Mouse (Mus musculus) layer of hippocampus, adult 6 months (tissue): ENCODE data around the gene Leng9. TPM values are rescaled to one million over a fixed set of nuclear protein-coding genes. Genes with fewer than 3 reads are reported as not detected.

ENCODE experiments used
- long read RNA-seq, 2 experiments: library from polyadenylated mRNA; unstranded; transcript quantifications; one replicate each; pipeline ENCODE4 v2.0.0; 2019 to 2020
- polyA plus RNA-seq: library from polyadenylated mRNA; unstranded; fragments of <200 nt; fragmentation: Nextera tagmentation; gene quantifications from 2 replicates; pipeline ENCODE4 v1.2.3, GENCODE M21; 2021

The Leng9 gene
- 5.2 and 5.8 TPM in 2 replicates for polyA plus RNA-seq
- long read RNA-seq, experiment 1, transcript Leng9-201 (1 exons, 2,460 nt), result major isoform, 17 of 17 reads
- long read RNA-seq, experiment 1, partial matches to known transcripts, result 0 of 17 reads
- long read RNA-seq, experiment 1, other reads (novel, unspliced or antisense), result 0 of 17 reads
- long read RNA-seq, experiment 2, transcript Leng9-201 (1 exons, 2,460 nt), result major isoform, 25 of 25 reads
- long read RNA-seq, experiment 2, partial matches to known transcripts, result 0 of 25 reads
- long read RNA-seq, experiment 2, other reads (novel, unspliced or antisense), result 0 of 25 reads

GRCm38 (mm10) chr7:4150059-4150541 lies at the start of gene Leng9:
TSS of gene Leng9 (minus strand) at chr7:4150374.

GRCm38 (mm10) chr7:4164090-4164910 lies 14.1 kb upstream of the Leng9 start, which contains the start of gene Cdc42ep5:
TSS of gene Cdc42ep5 (minus strand) at chr7:4164860.

DNA sequence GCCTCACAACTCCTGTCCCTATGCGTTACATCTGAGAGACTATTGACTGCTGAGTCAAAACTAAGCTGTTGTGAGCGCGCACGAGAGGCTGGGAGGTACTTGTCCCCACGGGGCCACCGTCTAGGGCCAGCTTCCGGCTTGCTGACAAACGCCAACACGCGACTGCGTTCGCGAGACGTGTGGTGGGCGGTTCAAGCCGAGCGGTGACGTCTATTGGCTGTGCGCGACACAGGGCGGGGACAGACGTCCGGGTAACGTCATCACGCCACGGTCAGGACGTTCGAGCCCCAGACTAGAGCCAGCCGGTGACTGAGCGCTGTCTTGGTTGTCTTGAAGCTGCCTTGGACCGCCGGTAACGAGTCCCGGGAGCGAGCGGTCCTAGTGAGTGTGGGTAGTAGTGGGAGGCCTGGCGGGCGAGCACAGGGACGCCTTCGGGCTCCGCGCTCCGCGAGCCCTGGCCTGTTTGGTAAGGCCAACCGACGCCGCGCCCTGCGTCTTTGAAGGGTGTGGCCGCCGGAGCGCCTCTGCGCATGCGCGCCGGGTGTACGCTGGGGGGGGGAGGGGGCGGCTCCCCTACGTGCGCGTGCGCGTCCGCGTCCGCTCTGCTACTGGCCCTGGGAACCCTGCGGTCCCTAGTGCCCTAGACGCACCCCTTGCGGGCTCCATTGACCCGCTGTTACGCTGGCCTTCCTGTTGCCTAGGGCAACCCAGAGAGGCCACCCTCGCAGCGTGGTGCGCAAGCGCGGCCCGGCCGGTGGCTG lies 13.2 kb downstream of the Leng9 start, which contains the start of gene Leng8:
Gene Leng8 (plus strand): TSS at position 269 of the 761 bp plus-strand sequence.

DNA sequence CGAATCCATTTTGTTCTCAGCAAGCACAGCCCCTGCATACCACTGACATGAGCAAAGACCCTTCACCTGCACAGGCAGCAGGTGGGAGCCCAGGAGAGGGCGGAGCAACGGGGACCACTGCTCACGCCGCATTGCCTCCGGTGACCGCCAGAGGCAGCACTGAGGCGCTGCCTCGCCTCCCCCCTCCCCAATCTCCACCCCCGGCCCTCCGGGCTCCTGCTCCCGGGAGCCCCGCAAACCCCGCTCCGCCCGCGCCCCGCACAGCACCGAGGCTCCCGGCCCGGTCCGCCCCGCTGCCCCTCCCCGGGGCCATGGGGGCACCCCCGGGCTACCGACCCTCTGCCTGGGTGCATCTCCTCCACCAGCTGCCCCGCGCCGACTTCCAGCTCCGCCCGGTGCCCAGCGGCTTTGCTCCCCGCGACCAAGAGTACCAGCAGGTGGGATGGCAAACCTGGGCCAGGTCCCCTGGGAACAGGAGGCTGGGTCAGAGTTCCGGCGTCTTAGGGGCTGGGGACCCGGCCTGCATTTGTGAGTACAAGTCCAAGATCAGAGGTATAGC lies 30.8 kb downstream of the Leng9 start, which contains the start of gene Ttyh1:
Gene Ttyh1 (plus strand): TSS at position 65 of the 559 bp plus-strand sequence.

Other genes with a start within 250 kb of the Leng9 start
- gene Lilra6, start 234.9 kb downstream of the Leng9 start, polyA plus RNA-seq, result 0.08 TPM in 1 of 2 replicates, not detected in the other
- gene Lair1, start 87.2 kb downstream of the Leng9 start, polyA plus RNA-seq, result 8.3 and 8.8 TPM in 2 replicates
- 323 and 455 TPM in 2 replicates for gene Ttyh1, start 31.0 kb downstream of the Leng9 start, polyA plus RNA-seq
- gene Leng8, start 13.3 kb downstream of the Leng9 start, polyA plus RNA-seq, result 5.8 and 6.8 TPM in 2 replicates
- 2.6 and 3.2 TPM in 2 replicates for gene Cdc42ep5, start 14.5 kb upstream of the Leng9 start, polyA plus RNA-seq
- gene Lilra5, start 87.4 kb upstream of the Leng9 start, polyA plus RNA-seq, result 0.29 and 0.35 TPM in 2 replicates
- not detected in 2 replicates for gene Ncr1, start 187.3 kb upstream of the Leng9 start, polyA plus RNA-seq
- not detected in 2 replicates for gene Gp6, start 247.4 kb upstream of the Leng9 start, polyA plus RNA-seq